Mouse (Mus musculus) mouse embryonic stem cell (cell line): ENCODE measurements around the gene Opn1mw.
"Not testable (repeated sequence)": the region's sequence is repeated elsewhere in the genome, so short reads cannot be mapped to it uniquely, and the experiment has no call there.

Experiments
- in situ Hi-C, 2 experiments: fragments of 300-500 bp; cut with MboI; formaldehyde crosslinking; loops; 1 replicate in 1 of 2; 3 replicates in 1 of 2; pipeline ENCODE4 v1.14.3; 2019 to 2020; ENCODE audit warnings: low sequenced_read_pairs in 2 of 2, low pct_unique_long_range_greater_than_20kb in 1 of 2, mixed read lengths in 1 of 2; ENCODE audit not compliant: unreplicated experiment in 1 of 2

Gene Opn1mw

GRCm38 (mm10) chrX:74127164-74127563 is at the start of gene Opn1mw:
Gene Opn1mw (plus strand): TSS chrX:74127464.
- in situ Hi-C loops: loop anchor here in 1 of 2 experiments (10.0 kb wide), 1 partner anchor 288 kb away; no protein-coding TSS in a partner anchor

- in situ Hi-C loops: no loop called here
These were observed 42.9 kb upstream of the Opn1mw start for GRCm38 (mm10) chrX:74084276-74084837.

GRCm38 (mm10) chrX:74084946-74085498 is 42.2 kb upstream of the Opn1mw start:
- in situ Hi-C loops: no loop called here

GRCm38 (mm10) chrX:74085601-74086038 is 41.6 kb upstream of the Opn1mw start:
- in situ Hi-C loops: no loop called here

GRCm38 (mm10) chrX:74095130-74095529 is 32.1 kb upstream of the Opn1mw start:
- in situ Hi-C loops: no loop called here

- in situ Hi-C loops: no loop called here
These were observed 23.6 kb upstream of the Opn1mw start for GRCm38 (mm10) chrX:74103457-74104188.

GRCm38 (mm10) chrX:74105916-74106315 is 21.3 kb upstream of the Opn1mw start:
- in situ Hi-C loops: no loop called here

GRCm38 (mm10) chrX:74108747-74109146 is 18.5 kb upstream of the Opn1mw start:
- in situ Hi-C loops: no loop called here

GRCm38 (mm10) chrX:74114036-74114435 is 13.2 kb upstream of the Opn1mw start:
- in situ Hi-C loops: no loop called here

- in situ Hi-C loops: no loop called here
These were observed 11.8 kb upstream of the Opn1mw start for GRCm38 (mm10) chrX:74115511-74115910.

GRCm38 (mm10) chrX:74124975-74125374 is 2.3 kb upstream of the Opn1mw start:
- in situ Hi-C loops: loop anchor here in 1 of 2 experiments (10.0 kb wide), 1 partner anchor 290 kb away; no protein-coding TSS in a partner anchor

- in situ Hi-C loops: not testable (repeated sequence)
These were observed 8.0 kb downstream of the Opn1mw start, which contains the start of gene Mecp2 for GRCm38 (mm10) chrX:74135263-74135662. Gene Mecp2 (minus strand): TSS chrX:74135363.

GRCm38 (mm10) chrX:74167738-74168137 is 40.5 kb downstream of the Opn1mw start, which contains the start of gene Tex28:
Gene Tex28 (minus strand): TSS chrX:74167838.
- in situ Hi-C loops: no loop called here

- in situ Hi-C loops: no loop called here
These were observed 49.7 kb downstream of the Opn1mw start, which contains the start of gene Tktl1 for GRCm38 (mm10) chrX:74176959-74177358. Gene Tktl1 (plus strand): TSS chrX:74177259.
